Mouse (Mus musculus) testis, adult 2 months (tissue): ENCODE results near the gene Hs3st5.

ENCODE experiments used
- CTCF ChIP-seq: fragments of 200-500 bp; IDR thresholded peaks from 2 replicates; pipeline ENCODE4 v1.5.1; 2012; ENCODE audit warnings: low read depth, mild to moderate bottlenecking, inconsistent platforms, low read length, moderate library complexity; ENCODE audit not compliant: control insufficient read depth, insufficient read depth, insufficient replicate concordance
- POLR2A ChIP-seq: fragments of 200-500 bp; IDR thresholded peaks from 2 replicates; pipeline ENCODE4 v1.6.1; 2012; ENCODE audit warnings: low read depth, mild to moderate bottlenecking, inconsistent platforms, low read length, moderate library complexity; ENCODE audit not compliant: control insufficient read depth

DNA sequence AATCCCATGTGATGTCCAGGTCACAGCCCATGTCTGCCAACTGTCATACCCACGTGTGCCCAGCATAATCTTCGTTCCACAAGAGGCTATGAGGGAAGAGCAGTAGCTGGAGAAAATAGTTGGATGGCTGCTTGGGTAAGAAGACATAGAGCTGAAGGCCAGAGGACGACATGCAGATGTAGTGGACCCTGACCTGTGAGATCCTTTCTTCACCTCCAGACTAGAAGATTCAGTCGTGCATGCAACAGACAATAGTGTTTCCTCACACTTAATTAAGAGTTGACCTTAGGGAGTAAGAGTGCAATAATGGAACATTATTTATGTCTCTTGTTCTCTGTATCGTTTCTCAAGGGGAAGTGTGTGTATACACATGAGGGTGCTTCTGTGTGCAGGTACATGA lies 300.4 kb downstream of the Hs3st5 start:
- TF ChIP-seq CTCF (no peak), POLR2A (no peak)
